Mouse (Mus musculus) E14TG2a.4 (cell line): Measurements from ENCODE around the gene Clic1.

Experiments used
- CTCF ChIP-seq: conservative IDR thresholded peaks from 2 replicates; pipeline ENCODE4 v1.5.1; 2014; ENCODE audit warnings: low read length
- NANOG ChIP-seq: IDR thresholded peaks from 2 replicates; pipeline ENCODE4 v1.6.1; 2014; ENCODE audit warnings: borderline replicate concordance, low read length, mixed read lengths
- POU5F1 ChIP-seq: IDR thresholded peaks from 2 replicates; pipeline ENCODE4 v1.6.1; 2014; ENCODE audit warnings: low read length, borderline replicate concordance

GRCm38 (mm10) chr17:35031880-35032279, 17.9 kb upstream of the Clic1 start:
- TF ChIP-seq CTCF (no peak), NANOG (no peak), POU5F1 (no peak)
